Mouse (Mus musculus): ENCODE data around the gene Ptbp1. TPM values are rescaled to one million over a fixed set of nuclear protein-coding genes. Genes with fewer than 3 reads are reported as not detected.
"Not testable (repeated sequence)": the region's sequence is repeated elsewhere in the genome, so short reads cannot be mapped to it uniquely, and the experiment has no call there.

The Ptbp1 gene
- polyA plus RNA-seq, 1 experiment from 2014 or later, result 307 TPM

GRCm38 (mm10) chr10:79892451-79893118, 38.4 kb downstream of the Ptbp1 start:
- H3K9ac ChIP-seq; H3K27me3 ChIP-seq (replicated peaks); H3K4me1 ChIP-seq (replicated peaks); H3K9me3 ChIP-seq; H3K4me3 ChIP-seq (replicated peaks); H3K27ac ChIP-seq; H3K4me2 ChIP-seq (replicated peaks): not testable (repeated sequence)
- ATAC-seq, result peak; percentile 60
- 44% methylated on average over 22 of the region's 22 CpGs for WGBS
- peaks cover 13% of the 10 kb centered on the region; the same call in 1 of the 2 replicates for H3K36me3 ChIP-seq

- no peaks in the 10 kb centered on the region for H3K27me3 ChIP-seq (replicated peaks)
- H3K9me3 ChIP-seq, result no peaks in the 10 kb centered on the region
- peaks cover 25% of the 10 kb centered on the region for H3K36me3 ChIP-seq
- peaks cover 15% of the 10 kb centered on the region for H3K4me1 ChIP-seq (replicated peaks)
- no peak overlapping the region for H3K9ac ChIP-seq
- no peak for ATAC-seq
- WGBS, result 89% methylated on average over 16 of the region's 16 CpGs
- H3K27ac ChIP-seq, result no peak overlapping the region
- H3K4me3 ChIP-seq (replicated peaks), result no peak overlapping the region
- H3K4me2 ChIP-seq (replicated peaks), result no peak overlapping the region
These were observed 42.1 kb downstream of the Ptbp1 start for GRCm38 (mm10) chr10:79896306-79896705.

- Histone ChIP-seq H3K27me3 (replicated peaks) (no peaks in the 10 kb centered on the region), H3K9ac (no peak overlapping the region), H3K4me2 (replicated peaks) (no peak overlapping the region), H3K9me3 (no peaks in the 10 kb centered on the region), H3K27ac (no peak overlapping the region), H3K4me1 (replicated peaks) (peaks cover 15% of the 10 kb centered on the region), H3K36me3 (peaks cover 25% of the 10 kb centered on the region), H3K4me3 (replicated peaks) (no peak overlapping the region)
- peak; percentile 9; the same call in 1 of the 2 replicates for ATAC-seq
- 83% methylated on average over 13 of the region's 13 CpGs for WGBS
These were observed 42.6 kb downstream of the Ptbp1 start for GRCm38 (mm10) chr10:79896814-79897213.

GRCm38 (mm10) chr10:79897316-79898245, 43.4 kb downstream of the Ptbp1 start:
- peak; percentile 49 for ATAC-seq
- H3K36me3 ChIP-seq, result peaks cover 26% of the 10 kb centered on the region
- no peak overlapping the region for H3K4me2 ChIP-seq (replicated peaks)
- WGBS, result 42% methylated on average over 20 of the region's 20 CpGs
- H3K9ac ChIP-seq, result no peak overlapping the region
- H3K4me1 ChIP-seq (replicated peaks), result peaks cover 15% of the 10 kb centered on the region
- H3K27me3 ChIP-seq (replicated peaks), result no peaks in the 10 kb centered on the region
- H3K9me3 ChIP-seq, result no peaks in the 10 kb centered on the region
- H3K4me3 ChIP-seq (replicated peaks), result no peak overlapping the region
- H3K27ac ChIP-seq, result no peak overlapping the region

GRCm38 (mm10) chr10:79900951-79901410, 46.8 kb downstream of the Ptbp1 start:
- Histone ChIP-seq H3K27me3 (replicated peaks) (no peaks in the 10 kb centered on the region), H3K4me2 (replicated peaks) (no peak overlapping the region), H3K27ac (no peak overlapping the region), H3K4me1 (replicated peaks) (peaks cover 15% of the 10 kb centered on the region), H3K9ac (no peak overlapping the region), H3K4me3 (replicated peaks) (no peak overlapping the region), H3K36me3 (peaks cover 34% of the 10 kb centered on the region), H3K9me3 (no peaks in the 10 kb centered on the region)
- no peak for ATAC-seq
- 68% methylated on average over 2 of the region's 2 CpGs for WGBS

- H3K36me3 ChIP-seq, result peaks cover 35% of the 10 kb centered on the region
- H3K4me3 ChIP-seq (replicated peaks), result no peak overlapping the region
- no peak overlapping the region for H3K9ac ChIP-seq
- no peak overlapping the region for H3K27ac ChIP-seq
- 94% methylated on average over 9 of the region's 9 CpGs for WGBS
- H3K4me2 ChIP-seq (replicated peaks), result no peak overlapping the region
- H3K9me3 ChIP-seq, result no peaks in the 10 kb centered on the region
- H3K27me3 ChIP-seq (replicated peaks), result no peaks in the 10 kb centered on the region
- H3K4me1 ChIP-seq (replicated peaks), result peaks cover 10% of the 10 kb centered on the region
- no peak for ATAC-seq
These were observed 52.5 kb downstream of the Ptbp1 start for GRCm38 (mm10) chr10:79906712-79907111.

- no peak for ATAC-seq
- H3K27me3 ChIP-seq (replicated peaks), result no peaks in the 10 kb centered on the region
- no peak overlapping the region for H3K9ac ChIP-seq
- H3K4me1 ChIP-seq (replicated peaks), result peaks cover 12% of the 10 kb centered on the region
- no peaks in the 10 kb centered on the region for H3K9me3 ChIP-seq
- peaks cover 37% of the 10 kb centered on the region for H3K36me3 ChIP-seq
- WGBS, result 90% methylated on average over 10 of the region's 10 CpGs
- H3K27ac ChIP-seq, result no peak overlapping the region
- H3K4me3 ChIP-seq (replicated peaks), result no peak overlapping the region
- H3K4me2 ChIP-seq (replicated peaks), result peak overlapping the region; percentile 64; the same call in 1 of the 2 replicates
These were observed 53.2 kb downstream of the Ptbp1 start for GRCm38 (mm10) chr10:79907415-79907814.

- Histone ChIP-seq H3K4me2 (replicated peaks) (peak within 1 kb of the TSS; percentile 64), H3K9ac (peak within 1 kb of the TSS; percentile 93), H3K27me3 (replicated peaks) (no peaks in the 10 kb centered on the region), H3K9me3 (no peaks in the 10 kb centered on the region), H3K4me3 (replicated peaks) (peak within 1 kb of the TSS; percentile 81), H3K27ac (peak within 1 kb of the TSS; percentile 97), H3K4me1 (replicated peaks) (peaks cover 15% of the 10 kb centered on the region), H3K36me3 (peaks cover 33% of the 10 kb centered on the region)
- peak; percentile 97 for ATAC-seq
- whole genome bisulfite sequencing, result 1% methylated on average over 52 of the region's 52 CpGs
These were observed 54.2 kb downstream of the Ptbp1 start, which contains the start of gene Med16 for GRCm38 (mm10) chr10:79908167-79909091. Gene Med16, minus strand, starts transcription at chr10:79908923.

- peak overlapping the region; percentile 59; the same call in 1 of the 2 replicates for H3K27ac ChIP-seq
- H3K9ac ChIP-seq, result no peak overlapping the region
- peak; percentile 69 for ATAC-seq
These were observed 55.1 kb downstream of the Ptbp1 start for GRCm38 (mm10) chr10:79909092-79909922.

GRCm38 (mm10) chr10:79910556-79910955, 56.3 kb downstream of the Ptbp1 start, which contains the start of gene Gm26602:
Gene Gm26602, plus strand, starts transcription at chr10:79910856.
- ATAC-seq, result no peak
- 88% methylated on average over 4 of the region's 4 CpGs for WGBS
- H3K27me3 ChIP-seq (replicated peaks), result no peaks in the 10 kb centered on the region
- no peaks in the 10 kb centered on the region for H3K9me3 ChIP-seq
- peaks cover 23% of the 10 kb centered on the region for H3K36me3 ChIP-seq
- peaks cover 31% of the 10 kb centered on the region for H3K4me1 ChIP-seq (replicated peaks)
- no peak within 1 kb of the TSS for H3K4me3 ChIP-seq (replicated peaks)
- no peak within 1 kb of the TSS for H3K9ac ChIP-seq
- no peak within 1 kb of the TSS for H3K4me2 ChIP-seq (replicated peaks)
- no peak within 1 kb of the TSS for H3K27ac ChIP-seq

More at GRCm38 (mm10) chr10:79909092-79909922, 55.1 kb downstream of the Ptbp1 start:
- Histone ChIP-seq H3K9me3 (no peaks in the 10 kb centered on the region), H3K4me3 (replicated peaks) (no peak overlapping the region), H3K4me2 (replicated peaks) (peak overlapping the region; percentile 41), H3K4me1 (replicated peaks) (peaks cover 18% of the 10 kb centered on the region), H3K36me3 (peaks cover 33% of the 10 kb centered on the region), H3K27me3 (replicated peaks) (no peaks in the 10 kb centered on the region)
- 24% methylated on average over 14 of the region's 14 CpGs for WGBS

- peaks cover 37% of the 10 kb centered on the region for H3K4me1 ChIP-seq (replicated peaks)
- ATAC-seq, result no peak
- 64% methylated on average over 20 of the region's 20 CpGs for WGBS
These were observed 58.2 kb downstream of the Ptbp1 start for GRCm38 (mm10) chr10:79912412-79912811.

More at GRCm38 (mm10) chr10:79912412-79912811, 58.2 kb downstream of the Ptbp1 start:
- Histone ChIP-seq H3K36me3 (peaks cover 10% of the 10 kb centered on the region), H3K27me3 (replicated peaks) (peaks cover under 1% of the 10 kb centered on the region; the same call in 1 of the 2 replicates), H3K27ac (no peak overlapping the region), H3K4me2 (replicated peaks) (no peak overlapping the region), H3K4me3 (replicated peaks) (no peak overlapping the region), H3K9me3 (no peaks in the 10 kb centered on the region), H3K9ac (no peak overlapping the region)
